Mouse (Mus musculus): ENCODE data around the gene Ung.

DNA sequence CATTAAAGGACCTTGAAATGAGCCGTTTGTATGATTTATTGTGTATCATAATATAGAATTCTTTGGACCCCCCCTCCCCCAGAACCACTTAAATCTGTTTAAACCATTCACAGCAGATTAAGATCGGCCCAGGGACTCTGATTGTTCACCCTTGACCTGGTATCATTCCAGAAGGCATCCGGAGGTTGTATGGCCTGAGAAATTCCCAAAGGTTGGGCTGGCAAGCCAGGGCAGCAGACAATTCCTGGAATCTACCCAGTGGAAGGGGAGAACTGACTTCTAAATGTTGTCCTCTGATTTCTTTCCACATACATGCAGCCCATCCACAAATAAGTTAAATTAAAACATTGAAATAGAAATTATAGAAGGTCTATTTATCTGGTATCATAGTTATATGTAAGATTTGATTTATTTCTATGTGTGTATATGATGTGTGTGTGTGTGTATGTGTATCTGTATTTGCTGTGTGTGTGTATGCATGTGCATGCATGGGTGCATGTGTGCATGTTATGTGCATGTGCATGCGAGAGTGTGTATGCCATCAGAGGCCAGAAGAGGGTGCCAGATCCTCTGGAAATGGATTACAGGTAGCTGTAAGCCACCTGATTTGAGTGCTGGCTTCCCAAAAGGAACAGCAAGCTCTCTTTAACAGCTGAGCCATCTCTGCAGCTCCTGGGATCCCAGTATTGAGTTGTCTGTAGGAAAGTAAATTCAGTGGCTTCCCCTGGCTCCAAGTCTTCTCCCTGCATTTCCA is 48.0 kb downstream of the Ung start:
- no peak for TF ChIP-seq CTCF (IDR thresholded peaks at IDR 0.05; ENCODE audit: control insufficient read depth, insufficient read depth, low read length)
- no peak for TF ChIP-seq POLR2A (IDR thresholded peaks at IDR 0.05; ENCODE audit: borderline replicate concordance, control insufficient read depth, low read depth, low read length)

Data from bone marrow, adult 2 months (tissue).